Mouse (Mus musculus) liver, embryonic 11.5 days (tissue): ENCODE measurements around the gene Pla2g16. TPM values are rescaled to one million over a fixed set of nuclear protein-coding genes. Genes with fewer than 3 reads are reported as not detected.

Source experiments
- ATAC-seq: fragments of 200-750 bp; cut with Nextera tagmentation; replicated peaks from 2 replicates; pipeline ENCODE4 v1.8.0; 2017; ENCODE audit warnings: moderate number of reproducible peaks, mild to moderate bottlenecking, moderate TSS enrichment, moderate library complexity; ENCODE audit not compliant: low FRiP score
- DNase-seq: peaks from one replicate; pipeline ENCODE4 v3.0.0-alpha.2; 2017; ENCODE audit warnings: low spot score
- H3K27ac ChIP-seq: fragments of 300-500 bp; sonication (generic); 2 replicates; pipeline ENCODE4 v1.5.1; 2014; ENCODE audit warnings: mild to moderate bottlenecking, low read depth, low read length, control low read depth
- H3K27me3 ChIP-seq: fragments of 300-500 bp; sonication (generic); replicated peaks from 2 replicates; pipeline ENCODE4 v1.6.1; 2014; ENCODE audit warnings: low read length, mixed read lengths; ENCODE audit not compliant: control insufficient read depth, insufficient read depth
- H3K36me3 ChIP-seq: fragments of 300-500 bp; sonication (generic); 2 replicates; pipeline ENCODE4 v1.6.1; 2014; ENCODE audit warnings: mild to moderate bottlenecking, low read length, moderate library complexity, mixed read lengths; ENCODE audit not compliant: control insufficient read depth, insufficient read depth
- H3K4me1 ChIP-seq: fragments of 300-500 bp; sonication (generic); replicated peaks from 2 replicates; pipeline ENCODE4 v1.6.1; 2014; ENCODE audit warnings: low read length, mixed read lengths; ENCODE audit not compliant: control insufficient read depth, insufficient read depth
- H3K4me2 ChIP-seq: fragments of 300-500 bp; sonication (generic); 2 replicates; pipeline ENCODE4 v1.6.1; 2014; ENCODE audit warnings: mild to moderate bottlenecking, control low read depth, moderate library complexity
- H3K4me3 ChIP-seq: fragments of 300-500 bp; sonication (generic); 2 replicates; pipeline ENCODE4 v1.5.1; 2014; ENCODE audit warnings: low read depth, low read length, control low read depth
- H3K9ac ChIP-seq: fragments of 300-500 bp; sonication (generic); 2 replicates; pipeline ENCODE4 v1.6.1; 2014; ENCODE audit warnings: low read depth, low read length, control low read depth
- H3K9me3 ChIP-seq: fragments of 300-500 bp; sonication (generic); 2 replicates; pipeline ENCODE4 v1.6.1; 2016; ENCODE audit warnings: low read length, inconsistent platforms, mixed read lengths; ENCODE audit not compliant: control insufficient read depth
- WGBS: fragments of 180-500 bp; shearing (Covaris S2); extraction: QIAGEN DNeasy Blood & Tissue Kit; methylation state at CpG from one replicate; pipeline ENCODE4 v1.1.7; 2014; 5-methylcytosine and 5-hydroxymethylcytosine counted together
- polyA plus RNA-seq: library from polyadenylated mRNA; unstranded; fragments of >200 nt; fragmentation: Nextera tagmentation; extraction: Ambion mirVana; gene quantifications from 2 replicates; pipeline ENCODE4 v1.2.1, GENCODE M21; 2014

Pla2g16 gene
- polyA plus RNA-seq, 1 experiment from 2014 or later, result 16.0 TPM

DNA sequence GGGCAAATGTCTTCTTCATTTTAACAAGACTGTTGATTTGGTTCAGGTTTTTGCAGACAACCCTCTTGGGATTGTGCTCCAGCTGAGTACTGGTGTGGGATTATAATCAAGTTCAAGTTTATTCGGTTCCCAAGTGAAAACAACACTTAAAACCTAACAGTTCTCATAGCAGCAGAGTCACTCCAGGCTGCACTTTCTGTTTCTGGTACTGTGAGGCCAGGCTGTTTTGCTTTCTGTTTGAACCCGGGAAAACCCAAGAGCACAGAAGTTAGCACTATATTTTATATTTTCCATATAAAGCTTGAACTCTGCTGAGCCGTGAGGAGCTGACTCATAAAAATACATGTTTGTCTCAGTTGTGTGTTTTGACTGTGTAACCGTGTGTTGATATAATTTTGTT is 1.4 kb downstream of the Pla2g16 start:
- no peaks in the 10 kb centered on the region for H3K36me3 ChIP-seq
- peaks cover 5% of the 10 kb centered on the region; the same call in 1 of the 2 replicates for H3K4me1 ChIP-seq
- no peaks in the 10 kb centered on the region for H3K9me3 ChIP-seq
- peak overlapping the region; percentile 70 for H3K4me2 ChIP-seq
- no peak for DNase-seq
- H3K27me3 ChIP-seq, result no peaks in the 10 kb centered on the region
- H3K4me3 ChIP-seq, result peak overlapping the region; percentile 53
- no peak for ATAC-seq
- peak overlapping the region; percentile 2; the same call in 1 of the 2 replicates for H3K9ac ChIP-seq
- H3K27ac ChIP-seq, result no peak overlapping the region
- 77% methylated on average over 4 of the region's 4 CpGs for WGBS

DNA sequence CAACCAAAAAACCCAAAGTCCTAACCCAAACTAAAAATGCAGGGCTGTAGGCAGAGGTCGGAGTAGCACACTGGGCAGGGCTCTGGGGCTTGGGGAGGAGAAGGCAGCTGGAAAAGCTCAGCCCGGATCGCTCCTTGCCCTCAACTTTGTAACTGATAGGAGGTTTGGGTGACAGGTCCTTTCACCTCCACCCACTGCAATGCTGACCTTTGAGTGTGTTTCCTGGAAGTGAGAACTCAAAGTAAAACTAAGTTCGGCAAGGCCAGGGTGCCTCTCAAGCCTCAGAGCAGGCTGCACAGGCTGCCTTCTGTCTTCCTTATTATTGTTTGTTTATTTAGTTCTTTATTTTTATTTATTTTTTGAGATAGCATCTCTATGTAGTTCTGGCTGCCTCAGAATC is 2.7 kb downstream of the Pla2g16 start:
- DNase-seq (no peak), ATAC-seq (no peak)
- Histone ChIP-seq H3K27ac (no peak overlapping the region), H3K4me2 (no peak overlapping the region), H3K9ac (no peak overlapping the region), H3K36me3 (no peaks in the 10 kb centered on the region), H3K4me1 (peaks cover 5% of the 10 kb centered on the region; the same call in 1 of the 2 replicates), H3K4me3 (no peak overlapping the region), H3K9me3 (no peaks in the 10 kb centered on the region), H3K27me3 (no peaks in the 10 kb centered on the region)
- WGBS, result 60% methylated on average over 4 of the region's 4 CpGs

DNA sequence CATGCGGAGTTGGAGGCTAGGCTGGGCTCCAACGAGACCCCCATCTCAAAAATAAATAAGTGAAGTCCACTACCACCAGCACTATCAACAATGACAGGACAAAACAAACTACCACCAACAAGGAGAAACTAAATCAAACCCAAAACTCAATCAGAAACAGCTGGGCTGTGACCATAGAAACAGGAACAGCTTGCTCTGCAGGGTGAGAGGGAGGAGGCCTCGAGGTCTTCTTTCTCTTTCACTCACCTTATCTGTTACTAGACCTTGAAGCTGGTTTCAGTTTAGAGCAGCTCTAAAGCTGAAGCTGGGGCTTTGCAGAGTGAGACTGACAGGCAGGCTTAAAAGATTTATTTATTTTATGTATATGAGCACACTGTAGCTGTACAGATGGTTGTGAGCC is 4.2 kb downstream of the Pla2g16 start:
- ATAC-seq, result no peak
- WGBS, result 64% methylated on average over 3 of the region's 3 CpGs
- no peaks in the 10 kb centered on the region for H3K9me3 ChIP-seq

GRCm38 (mm10) chr19:7562601-7563129 is 5.4 kb downstream of the Pla2g16 start:
- Histone ChIP-seq H3K4me2 (no peak overlapping the region), H3K27me3 (no peaks in the 10 kb centered on the region), H3K9ac (no peak overlapping the region), H3K9me3 (no peaks in the 10 kb centered on the region), H3K27ac (no peak overlapping the region), H3K4me1 (peaks cover 5% of the 10 kb centered on the region; the same call in 1 of the 2 replicates), H3K36me3 (no peaks in the 10 kb centered on the region), H3K4me3 (no peak overlapping the region)
- ATAC-seq, result no peak
- DNase-seq, result no peak
- 84% methylated on average over 10 of the region's 10 CpGs for WGBS

More for the DNA sequence above, 4.2 kb downstream of the Pla2g16 start:
- H3K27ac ChIP-seq, result no peak overlapping the region
- no peak overlapping the region for H3K4me3 ChIP-seq
- no peaks in the 10 kb centered on the region for H3K36me3 ChIP-seq
- no peak overlapping the region for H3K9ac ChIP-seq
- no peak overlapping the region for H3K4me2 ChIP-seq
- no peak for DNase-seq
- peaks cover 5% of the 10 kb centered on the region; the same call in 1 of the 2 replicates for H3K4me1 ChIP-seq
- H3K27me3 ChIP-seq, result no peaks in the 10 kb centered on the region

- Histone ChIP-seq H3K4me2 (no peak overlapping the region), H3K36me3 (no peaks in the 10 kb centered on the region), H3K9ac (no peak overlapping the region), H3K4me1 (peaks cover 5% of the 10 kb centered on the region; the same call in 1 of the 2 replicates), H3K4me3 (no peak overlapping the region), H3K27me3 (no peaks in the 10 kb centered on the region), H3K27ac (no peak overlapping the region), H3K9me3 (no peaks in the 10 kb centered on the region)
- ATAC-seq (no peak), DNase-seq (no peak)
- 73% methylated on average over 2 of the region's 2 CpGs for WGBS
These were observed 6.4 kb downstream of the Pla2g16 start for GRCm38 (mm10) chr19:7563676-7564075.

DNA sequence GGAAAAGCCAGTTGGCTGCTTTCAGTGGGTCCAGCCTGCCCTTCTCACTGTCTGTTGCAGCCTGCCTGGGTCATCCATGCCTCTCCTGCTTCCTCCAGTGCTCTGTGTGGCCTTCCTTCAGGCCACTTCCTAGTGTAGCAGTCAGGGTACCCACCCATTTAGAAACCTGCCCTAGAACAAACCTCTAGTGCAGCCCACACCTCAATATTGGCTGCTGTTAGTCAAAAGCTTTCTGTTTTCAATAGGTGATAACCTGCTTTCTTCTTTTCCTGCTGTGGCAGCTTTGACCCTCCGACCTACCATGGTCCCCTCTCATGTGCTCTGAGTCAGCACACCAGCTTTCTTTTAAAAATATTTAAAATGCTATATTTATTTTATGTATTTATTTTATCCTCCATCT is 7.2 kb downstream of the Pla2g16 start:
- no peak overlapping the region for H3K27ac ChIP-seq
- H3K4me1 ChIP-seq, result peaks cover 5% of the 10 kb centered on the region; the same call in 1 of the 2 replicates
- no peaks in the 10 kb centered on the region for H3K36me3 ChIP-seq
- no peak for DNase-seq
- no peaks in the 10 kb centered on the region for H3K27me3 ChIP-seq
- no peaks in the 10 kb centered on the region for H3K9me3 ChIP-seq
- H3K4me3 ChIP-seq, result no peak overlapping the region
- no peak overlapping the region for H3K4me2 ChIP-seq
- H3K9ac ChIP-seq, result no peak overlapping the region
- no peak for ATAC-seq
- 70% methylated on average over 1 of the region's 1 CpGs for WGBS

GRCm38 (mm10) chr19:7566826-7567225 is 9.6 kb downstream of the Pla2g16 start:
- Histone ChIP-seq H3K4me2 (no peak overlapping the region), H3K9ac (no peak overlapping the region), H3K36me3 (no peaks in the 10 kb centered on the region), H3K27ac (no peak overlapping the region), H3K9me3 (no peaks in the 10 kb centered on the region), H3K27me3 (no peaks in the 10 kb centered on the region), H3K4me1 (peaks cover 5% of the 10 kb centered on the region; the same call in 1 of the 2 replicates), H3K4me3 (no peak overlapping the region)
- ATAC-seq (no peak), DNase-seq (no peak)
- WGBS, result 79% methylated on average over 3 of the region's 3 CpGs

DNA sequence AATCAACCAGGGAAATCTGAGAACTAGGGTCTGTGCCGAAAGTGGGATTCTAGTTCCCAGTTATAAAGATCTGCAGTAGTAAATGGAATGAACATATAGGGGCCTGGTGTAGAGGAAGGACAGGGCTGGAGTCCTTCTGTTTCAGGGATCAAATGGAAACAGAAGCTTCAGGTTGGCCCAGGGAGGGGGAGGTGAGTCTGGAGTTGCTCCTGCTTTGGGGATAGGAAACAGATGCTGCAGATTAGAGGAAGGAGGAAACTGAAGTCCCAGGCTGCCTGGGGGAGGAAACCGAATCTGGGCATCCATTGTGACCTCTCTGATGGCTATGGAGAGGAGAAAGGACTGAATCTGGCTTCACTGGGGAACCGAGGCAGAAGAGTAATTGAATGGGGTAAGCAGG is 11.1 kb downstream of the Pla2g16 start:
- Histone ChIP-seq H3K9me3 (no peaks in the 10 kb centered on the region), H3K27me3 (no peaks in the 10 kb centered on the region), H3K36me3 (no peaks in the 10 kb centered on the region), H3K9ac (no peak overlapping the region), H3K4me3 (no peak overlapping the region), H3K27ac (no peak overlapping the region), H3K4me1 (peaks cover 2% of the 10 kb centered on the region; the same call in 1 of the 2 replicates), H3K4me2 (no peak overlapping the region)
- 39% methylated on average over 3 of the region's 3 CpGs for WGBS
- DNase-seq (no peak), ATAC-seq (no peak)

DNA sequence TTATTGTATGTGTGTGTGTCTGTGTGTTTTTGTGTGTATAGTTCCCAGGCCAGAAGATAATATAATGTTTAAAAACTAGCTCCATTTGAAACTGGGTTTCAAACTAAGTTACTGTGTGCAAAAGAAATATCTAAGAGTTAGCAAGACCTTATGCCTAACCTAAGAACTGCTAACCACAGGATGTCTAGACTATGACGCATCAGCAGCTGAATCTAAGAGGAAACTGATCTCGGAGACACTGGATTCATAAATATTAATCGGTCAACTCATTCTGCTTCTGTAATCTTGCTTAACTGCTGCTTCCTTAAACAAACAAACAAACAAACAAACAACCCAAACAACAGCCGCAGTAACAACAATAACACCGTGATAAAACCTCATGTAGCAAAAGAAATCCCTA is 12.4 kb downstream of the Pla2g16 start:
- no peaks in the 10 kb centered on the region for H3K9me3 ChIP-seq
- no peaks in the 10 kb centered on the region for H3K27me3 ChIP-seq
- no peak overlapping the region for H3K4me2 ChIP-seq
- DNase-seq (no peak), ATAC-seq (no peak)
- H3K4me1 ChIP-seq, result no peaks in the 10 kb centered on the region
- no peak overlapping the region for H3K9ac ChIP-seq
- no peak overlapping the region for H3K27ac ChIP-seq
- 72% methylated on average over 5 of the region's 5 CpGs for WGBS
- no peaks in the 10 kb centered on the region for H3K36me3 ChIP-seq
- H3K4me3 ChIP-seq, result no peak overlapping the region
